Mouse (Mus musculus) limb, embryonic 14.5 days (tissue): ENCODE measurements around the gene 3110082J24Rik. TPM values are rescaled to one million over a fixed set of nuclear protein-coding genes. Genes with fewer than 3 reads are reported as not detected.

ENCODE experiments used
- ATAC-seq: fragments of 200-750 bp; cut with Nextera tagmentation; 2 replicates; pipeline ENCODE4 v1.8.0; 2017; ENCODE audit warnings: low read depth, moderate number of reproducible peaks, moderate TSS enrichment; ENCODE audit not compliant: low FRiP score
- DNase-seq: peaks from one replicate; pipeline ENCODE4 v3.0.0-alpha.2; 2015; ENCODE audit warnings: low spot score
- H3K27ac ChIP-seq: fragments of 300-500 bp; sonication (generic); replicated peaks from 2 replicates; pipeline ENCODE4 v1.5.1; 2014; ENCODE audit warnings: low read depth, mild to moderate bottlenecking, low read length, moderate library complexity, mixed read lengths
- H3K27me3 ChIP-seq: fragments of 300-500 bp; sonication (generic); 2 replicates; pipeline ENCODE4 v1.6.1; 2014; ENCODE audit warnings: low read length, mixed read lengths; ENCODE audit not compliant: control insufficient read depth, insufficient read depth
- H3K36me3 ChIP-seq: fragments of 300-500 bp; sonication (generic); 2 replicates; pipeline ENCODE4 v1.6.1; 2014; ENCODE audit warnings: mild to moderate bottlenecking, low read length, moderate library complexity, mixed read lengths; ENCODE audit not compliant: control insufficient read depth, insufficient read depth
- H3K4me1 ChIP-seq: fragments of 300-500 bp; sonication (generic); 2 replicates; pipeline ENCODE4 v1.6.1; 2014; ENCODE audit warnings: antibody characterized with exemption, low read length, mixed read lengths; ENCODE audit not compliant: control insufficient read depth, insufficient read depth
- H3K4me2 ChIP-seq: fragments of 300-500 bp; sonication (generic); replicated peaks from 2 replicates; pipeline ENCODE4 v1.6.1; 2014; ENCODE audit warnings: low read depth, mild to moderate bottlenecking, low read length, moderate library complexity; ENCODE audit not compliant: severe bottlenecking
- H3K4me3 ChIP-seq: fragments of 300-500 bp; sonication (generic); replicated peaks from 2 replicates; pipeline ENCODE4 v1.5.1; 2014; ENCODE audit warnings: low read length
- H3K9ac ChIP-seq: fragments of 300-500 bp; sonication (generic); 2 replicates; pipeline ENCODE4 v1.6.1; 2014; ENCODE audit warnings: mild to moderate bottlenecking, low read depth, low read length, moderate library complexity; ENCODE audit not compliant: severe bottlenecking
- H3K9me3 ChIP-seq: fragments of 300-500 bp; sonication (generic); 2 replicates; pipeline ENCODE4 v1.6.1; 2016; ENCODE audit warnings: low read length; ENCODE audit not compliant: control insufficient read depth
- POLR2A ChIP-seq: fragments of 200-500 bp; IDR thresholded peaks from 2 replicates; pipeline ENCODE4 v1.8.0; 2012; ENCODE audit warnings: inconsistent platforms, mild to moderate bottlenecking, moderate library complexity, borderline replicate concordance; ENCODE audit not compliant: insufficient read depth, insufficient read length; ENCODE audit errors: extremely low read depth
- WGBS: fragments of 180-500 bp; shearing (Covaris S2); extraction: QIAGEN DNeasy Blood & Tissue Kit; methylation state at CpG from one replicate; pipeline ENCODE4 v1.1.7; 2014; 5-methylcytosine and 5-hydroxymethylcytosine counted together
- polyA plus RNA-seq, 2 experiments: library from polyadenylated mRNA; depleted of rRNA in 1 of 2; stranded (reverse) in 1 of 2; unstranded in 1 of 2; fragments of >200 nt; fragmentation: Nextera tagmentation in 1 of 2; extraction: Ambion mirVana in 1 of 2; gene quantifications; 2 replicates each; pipeline versions ENCODE4 v1.2.1 to v1.2.3; 2012 to 2014

3110082J24Rik gene
- polyA plus RNA-seq, 2 experiments, result not detected

DNA sequence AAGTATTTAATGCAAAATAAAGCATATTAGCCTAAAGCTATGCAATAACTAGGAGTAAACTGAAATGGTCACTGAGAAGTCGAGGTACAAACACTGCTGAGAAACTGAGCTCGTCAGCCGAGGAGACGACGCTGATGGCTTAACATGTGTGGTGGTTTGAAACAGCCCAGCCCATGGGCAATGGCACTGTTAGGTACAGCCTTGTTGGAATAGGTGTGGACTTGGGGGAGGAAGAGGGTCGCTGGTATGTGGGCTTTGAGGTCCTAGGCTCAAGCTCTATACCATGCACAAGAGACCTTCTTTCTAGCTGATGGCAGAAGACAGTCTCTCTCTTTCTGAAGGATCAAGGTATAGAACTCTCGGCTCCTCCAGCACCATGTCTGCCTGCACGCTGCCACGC is 31.4 kb upstream of the 3110082J24Rik start:
- no peaks in the 10 kb centered on the region for H3K4me1 ChIP-seq
- no peaks in the 10 kb centered on the region for H3K27me3 ChIP-seq
- 90% methylated on average over 9 of the region's 9 CpGs for WGBS
- no peaks in the 10 kb centered on the region for H3K9me3 ChIP-seq
- DNase-seq, result no peak
- H3K36me3 ChIP-seq, result peaks cover 80% of the 10 kb centered on the region
- H3K4me2 ChIP-seq, result no peak overlapping the region
- no peak overlapping the region for H3K9ac ChIP-seq
- TF ChIP-seq POLR2A, result no peak
- H3K4me3 ChIP-seq, result no peak overlapping the region
- no peak for ATAC-seq
- H3K27ac ChIP-seq, result no peak overlapping the region

DNA sequence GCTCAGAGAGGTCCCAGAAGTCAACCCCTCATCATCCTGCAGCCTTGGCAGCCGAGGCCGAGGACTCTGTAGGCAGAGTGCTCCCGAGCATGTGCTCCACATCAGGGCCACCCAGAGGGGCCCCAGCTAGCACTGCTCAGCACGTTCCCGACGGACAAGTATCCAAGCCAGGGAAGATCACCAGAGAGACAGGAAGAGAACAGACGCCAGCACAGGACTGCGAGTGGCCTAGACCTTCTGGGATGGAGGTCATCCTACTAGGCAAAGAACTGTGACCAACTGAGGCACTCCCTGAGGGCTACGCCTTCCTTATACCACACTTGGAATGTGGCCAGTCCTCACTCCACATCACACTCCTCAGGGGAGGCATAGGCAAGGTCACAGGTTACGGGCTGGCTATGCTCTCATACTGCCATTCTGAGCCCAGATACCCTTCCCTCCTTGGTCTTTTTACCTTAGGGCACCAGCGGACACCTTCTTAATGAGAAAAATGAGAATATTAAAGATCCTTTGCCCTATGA is 29.9 kb upstream of the 3110082J24Rik start:
- no peak overlapping the region for H3K4me3 ChIP-seq
- no peak overlapping the region for H3K27ac ChIP-seq
- no peak overlapping the region for H3K9ac ChIP-seq
- no peaks in the 10 kb centered on the region for H3K9me3 ChIP-seq
- no peak overlapping the region for H3K4me2 ChIP-seq
- WGBS, result 94% methylated on average over 11 of the region's 11 CpGs
- no peaks in the 10 kb centered on the region for H3K27me3 ChIP-seq
- no peak for ATAC-seq
- no peaks in the 10 kb centered on the region for H3K4me1 ChIP-seq
- H3K36me3 ChIP-seq, result peaks cover 76% of the 10 kb centered on the region
- TF ChIP-seq POLR2A, result no peak
- no peak for DNase-seq

DNA sequence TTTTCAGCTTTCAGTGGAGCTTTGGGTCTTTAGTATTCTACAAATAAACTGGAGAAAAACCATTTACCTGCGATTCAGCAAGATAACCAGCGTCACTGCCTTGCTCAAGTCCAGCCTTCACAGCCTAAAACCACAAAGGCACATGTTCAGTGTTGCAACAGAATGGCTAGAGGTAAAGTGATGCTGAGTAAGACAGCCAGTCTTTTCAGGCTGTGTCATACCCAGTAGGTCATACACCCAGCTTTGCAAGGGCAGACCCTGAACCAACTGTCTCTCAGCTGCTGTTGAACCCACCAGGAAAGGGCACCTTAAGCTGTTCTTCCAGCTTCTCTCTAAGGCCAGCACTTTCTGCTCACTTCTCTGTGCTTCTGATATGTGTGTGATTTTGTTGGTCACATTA is 26.3 kb upstream of the 3110082J24Rik start:
- DNase-seq (no peak), ATAC-seq (no peak)
- Histone ChIP-seq H3K4me3 (no peak overlapping the region), H3K9ac (no peak overlapping the region), H3K27ac (no peak overlapping the region), H3K4me1 (no peaks in the 10 kb centered on the region), H3K36me3 (peaks cover 77% of the 10 kb centered on the region), H3K4me2 (no peak overlapping the region), H3K9me3 (no peaks in the 10 kb centered on the region), H3K27me3 (no peaks in the 10 kb centered on the region)
- TF ChIP-seq POLR2A, result no peak
- 93% methylated on average over 2 of the region's 2 CpGs for WGBS

DNA sequence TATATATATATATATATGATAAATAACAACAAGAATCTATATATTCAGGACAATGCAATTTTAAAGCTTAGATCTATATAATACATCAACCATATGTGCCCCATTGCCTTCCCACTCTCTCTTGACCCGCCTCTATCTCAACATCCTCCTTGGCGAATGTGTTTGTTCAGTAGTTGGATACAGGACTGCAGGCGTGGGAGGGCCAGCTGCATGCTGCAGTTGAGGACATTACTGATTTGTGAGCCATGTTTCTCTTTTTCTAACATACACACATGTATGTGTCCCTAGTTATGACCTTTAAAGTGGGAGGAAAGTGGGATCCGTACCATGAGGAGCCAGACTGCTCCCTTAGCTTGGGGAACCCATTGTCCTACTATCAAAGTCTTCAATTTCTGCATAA is 25.4 kb upstream of the 3110082J24Rik start:
- no peak overlapping the region for H3K4me3 ChIP-seq
- no peak for DNase-seq
- ATAC-seq, result no peak
- H3K36me3 ChIP-seq, result peaks cover 81% of the 10 kb centered on the region
- no peaks in the 10 kb centered on the region for H3K4me1 ChIP-seq
- H3K4me2 ChIP-seq, result no peak overlapping the region
- no peak for TF ChIP-seq POLR2A
- no peak overlapping the region for H3K9ac ChIP-seq
- H3K9me3 ChIP-seq, result no peaks in the 10 kb centered on the region
- no peak overlapping the region for H3K27ac ChIP-seq
- H3K27me3 ChIP-seq, result no peaks in the 10 kb centered on the region
- WGBS, result 97% methylated on average over 4 of the region's 4 CpGs

DNA sequence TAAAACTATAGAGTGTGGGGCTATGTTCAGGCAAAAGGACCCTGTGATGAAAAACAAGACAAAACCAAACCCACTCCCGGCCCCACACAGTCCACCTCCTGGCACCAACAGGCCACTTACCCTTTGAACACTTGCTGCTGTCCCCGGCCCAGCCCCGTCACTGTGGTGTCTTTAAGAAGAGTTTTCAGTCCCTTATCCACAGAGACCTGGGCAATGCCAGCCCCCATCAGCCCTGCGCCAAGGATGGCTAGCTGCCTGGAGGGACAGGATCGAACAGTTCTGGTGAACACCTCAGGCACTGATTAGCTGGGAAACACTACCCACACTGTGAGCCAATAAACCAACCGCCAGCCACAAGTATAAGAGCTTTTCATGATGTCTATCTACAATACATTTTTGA is 22.8 kb upstream of the 3110082J24Rik start:
- no peak overlapping the region for H3K4me2 ChIP-seq
- 94% methylated on average over 6 of the region's 6 CpGs for WGBS
- H3K9me3 ChIP-seq, result no peaks in the 10 kb centered on the region
- ATAC-seq (no peak), DNase-seq (no peak)
- no peak overlapping the region for H3K4me3 ChIP-seq
- peaks cover 82% of the 10 kb centered on the region for H3K36me3 ChIP-seq
- no peak overlapping the region for H3K27ac ChIP-seq
- H3K27me3 ChIP-seq, result no peaks in the 10 kb centered on the region
- H3K4me1 ChIP-seq, result no peaks in the 10 kb centered on the region
- no peak overlapping the region for H3K9ac ChIP-seq
- TF ChIP-seq POLR2A, result no peak
